8 mouse cellular contexts compared by ENCODE assay signal in the genomic region with DNA sequence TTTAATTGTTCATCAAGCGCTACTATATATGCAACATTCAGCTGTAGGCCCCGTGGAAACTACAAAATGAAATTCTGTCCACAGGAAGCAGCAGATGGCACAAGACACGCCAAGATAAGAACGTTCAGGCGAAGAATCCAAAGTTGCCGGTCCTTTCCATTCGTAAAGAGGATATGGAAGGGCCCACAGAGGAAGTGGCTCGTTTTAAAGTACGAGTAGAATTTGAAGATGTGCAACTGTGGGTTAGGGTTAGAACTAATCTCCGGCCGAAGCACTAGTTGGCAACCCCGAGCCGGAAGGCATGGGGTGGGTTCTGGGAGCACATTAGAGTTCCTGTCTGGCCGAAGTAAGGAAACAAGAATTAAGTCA. TPM values are rescaled to one million over a fixed set of nuclear protein-coding genes. Genes with fewer than 3 reads are reported as not detected.
DNase-seq lines count a peak whose midpoint lies in the region; ATAC-seq and TF ChIP-seq lines count a peak whose summit lies in the region.

No protein-coding gene starts in this region.

- no peak for TF ChIP-seq POLR2A in kidney, adult 2 months (IDR thresholded peaks at IDR 0.05; ENCODE audit: low read depth, low read length)

- H3K27me3 ChIP-seq in kidney, adult 2 months (replicated peaks; ENCODE audit: control insufficient read depth, insufficient read depth, low read length), result no peaks in the 10 kb centered on the region
- no peaks in the 10 kb centered on the region for H3K27me3 ChIP-seq in forebrain, embryonic 16.5 days (replicated peaks; ENCODE audit: control insufficient read depth, insufficient read depth, low read length)
- H3K27me3 ChIP-seq in liver, embryonic 15.5 days, result no peaks in the 10 kb centered on the region
- H3K27me3 ChIP-seq in stomach, postnatal 0 days (ENCODE audit: control insufficient read depth, insufficient read depth, low read length), result no peaks in the 10 kb centered on the region

- H3K36me3 ChIP-seq in kidney, adult 2 months (ENCODE audit: control insufficient read depth, insufficient read depth, low read length), result no peaks in the 10 kb centered on the region; the same call in 1 of the 2 replicates
- H3K36me3 ChIP-seq in forebrain, embryonic 16.5 days (ENCODE audit: control insufficient read depth, insufficient read depth), result peaks cover 12% of the 10 kb centered on the region
- H3K36me3 ChIP-seq in liver, embryonic 15.5 days (replicated peaks), result peaks cover 28% of the 10 kb centered on the region
- peaks cover 11% of the 10 kb centered on the region for H3K36me3 ChIP-seq in stomach, postnatal 0 days (ENCODE audit: control insufficient read depth, insufficient read depth, low read length)

- no peaks in the 10 kb centered on the region for H3K9me3 ChIP-seq in forebrain, embryonic 16.5 days (ENCODE audit: control insufficient read depth, low read length)
- H3K9me3 ChIP-seq in liver, embryonic 15.5 days (replicated peaks), result no peaks in the 10 kb centered on the region
- H3K9me3 ChIP-seq in stomach, postnatal 0 days (ENCODE audit: control insufficient read depth, low read length), result no peaks in the 10 kb centered on the region

- peak; percentile 5; the same call in 1 of the 2 replicates for ATAC-seq in forebrain, embryonic 16.5 days
- ATAC-seq in liver, embryonic 15.5 days (ENCODE audit: insufficient read depth), result peak; percentile 38
- ATAC-seq in stomach, postnatal 0 days (ENCODE audit: low FRiP score, low TSS enrichment), result no peak; the same call in 1 of the 2 replicates

- WGBS in kidney, adult 2 months, result under 1% methylated on average over 14 of the region's 14 CpGs
- WGBS in forebrain, embryonic 16.5 days, result under 1% methylated on average over 14 of the region's 14 CpGs
- under 1% methylated on average over 14 of the region's 14 CpGs for WGBS in liver, embryonic 15.5 days (ENCODE audit: insufficient replicate concordance)
- WGBS in stomach, postnatal 0 days, result under 1% methylated on average over 14 of the region's 14 CpGs

- no peak for TF ChIP-seq CTCF in kidney, adult 2 months (conservative IDR thresholded peaks at IDR 0.05; ENCODE audit: insufficient read depth, insufficient read length, low read depth, low read length)
- TF ChIP-seq CTCF in stomach, postnatal 0 days (IDR thresholded peaks at IDR 0.05; ENCODE audit: low read depth), result no peak

- H3K4me2 ChIP-seq in forebrain, embryonic 16.5 days (ENCODE audit: low read length), result peak overlapping the region; percentile 47
- peak overlapping the region; percentile 75 for H3K4me2 ChIP-seq in liver, embryonic 15.5 days
- peak overlapping the region; percentile 53 for H3K4me2 ChIP-seq in stomach, postnatal 0 days (replicated peaks; ENCODE audit: low read depth)

- peak overlapping the region; percentile 91 for H3K9ac ChIP-seq in forebrain, embryonic 16.5 days (replicated peaks; ENCODE audit: low read depth, low read length)
- peak overlapping the region; percentile 84 for H3K9ac ChIP-seq in liver, embryonic 15.5 days
- H3K9ac ChIP-seq in stomach, postnatal 0 days (ENCODE audit: low read length), result peak overlapping the region; percentile 88

- no peak for DNase-seq in kidney, adult 2 months
- DNase-seq in kidney, adult 8-10 months, result no peak
- peak; percentile 53 for DNase-seq in T-cell, adult 2 months (ENCODE audit: low spot score)
- DNase-seq in stomach, postnatal 0 days (ENCODE audit: low spot score), result no peak
- no peak for DNase-seq in right cerebral cortex, postnatal 36 days (ENCODE audit: low spot score in 2 of 2)
- no peak for DNase-seq in cerebellum, adult 18-20 months

- H3K4me1 ChIP-seq in kidney, adult 2 months (ENCODE audit: control insufficient read depth, insufficient read depth, low read length), result no peaks in the 10 kb centered on the region
- H3K4me1 ChIP-seq in forebrain, embryonic 16.5 days (replicated peaks; ENCODE audit: control insufficient read depth, insufficient read depth, low read length), result peaks cover 14% of the 10 kb centered on the region; the same call in 1 of the 2 replicates
- peaks cover 16% of the 10 kb centered on the region for H3K4me1 ChIP-seq in liver, embryonic 15.5 days (replicated peaks)
- H3K4me1 ChIP-seq in stomach, postnatal 0 days (replicated peaks; ENCODE audit: control insufficient read depth, insufficient read depth), result no peaks in the 10 kb centered on the region

- peak overlapping the region; percentile 92 for H3K27ac ChIP-seq in kidney, adult 2 months (ENCODE audit: insufficient read depth, low read depth, low read length)
- peak overlapping the region; percentile 87 for H3K27ac ChIP-seq in forebrain, embryonic 16.5 days (ENCODE audit: low read length)
- H3K27ac ChIP-seq in liver, embryonic 15.5 days (replicated peaks), result peak overlapping the region; percentile 88
- peak overlapping the region; percentile 96 for H3K27ac ChIP-seq in stomach, postnatal 0 days (replicated peaks)

- no peak for TF ChIP-seq EP300 in stomach, postnatal 0 days (optimal IDR thresholded peaks at IDR 0.05)

- H3K4me3 ChIP-seq in kidney, adult 2 months (ENCODE audit: insufficient read depth, low read depth, low read length), result peak overlapping the region; percentile 67
- H3K4me3 ChIP-seq in forebrain, embryonic 16.5 days (replicated peaks; ENCODE audit: low read length), result peak overlapping the region; percentile 78
- peak overlapping the region; percentile 79 for H3K4me3 ChIP-seq in liver, embryonic 15.5 days (replicated peaks)
- peak overlapping the region; percentile 86 for H3K4me3 ChIP-seq in stomach, postnatal 0 days (ENCODE audit: low read depth, low read length)

RNA-seq across cellular contexts. Expression of a gene that starts 0.5 kb away (rescaled TPM):
- polyA plus RNA-seq in kidney, adult 2 months (2012; rRNA removed), result 23.8 and 24.4 TPM in 2 replicates
- polyA plus RNA-seq in forebrain, embryonic 16.5 days (2015; fragmentation: Nextera tagmentation; extraction: Ambion mirVana), result 17.6 and 25.5 TPM in 2 replicates
- polyA plus RNA-seq in liver, embryonic 15.5 days (2015; fragmentation: Nextera tagmentation; extraction: Ambion mirVana), result 9.5 and 10.2 TPM in 2 replicates
- 8.2 and 10.3 TPM in 2 replicates for polyA plus RNA-seq in stomach, postnatal 0 days (2015; fragmentation: Nextera tagmentation; extraction: Ambion mirVana)

RNA-seq across cellular contexts. Expression of a gene that starts 15.1 kb away (rescaled TPM):
- 2.2 and 2.8 TPM in 2 replicates for polyA plus RNA-seq in kidney, adult 2 months (2012; rRNA removed)
- 15.5 and 16.4 TPM in 2 replicates for polyA plus RNA-seq in forebrain, embryonic 16.5 days (2015; fragmentation: Nextera tagmentation; extraction: Ambion mirVana)
- 0.84 and 0.89 TPM in 2 replicates for polyA plus RNA-seq in liver, embryonic 15.5 days (2015; fragmentation: Nextera tagmentation; extraction: Ambion mirVana)
- polyA plus RNA-seq in stomach, postnatal 0 days (2015; fragmentation: Nextera tagmentation; extraction: Ambion mirVana), result 0.35 and 0.46 TPM in 2 replicates

RNA-seq across cellular contexts. Expression of a gene that starts 31.5 kb away (rescaled TPM):
- 20.2 and 21.7 TPM in 2 replicates for polyA plus RNA-seq in kidney, adult 2 months (2012; rRNA removed)
- polyA plus RNA-seq in forebrain, embryonic 16.5 days (2015; fragmentation: Nextera tagmentation; extraction: Ambion mirVana), result 138 and 168 TPM in 2 replicates
- polyA plus RNA-seq in liver, embryonic 15.5 days (2015; fragmentation: Nextera tagmentation; extraction: Ambion mirVana), result 0.52 and 0.96 TPM in 2 replicates
- polyA plus RNA-seq in stomach, postnatal 0 days (2015; fragmentation: Nextera tagmentation; extraction: Ambion mirVana), result 15.1 and 17.6 TPM in 2 replicates

RNA-seq across cellular contexts. Expression of a gene that starts 45.8 kb away (rescaled TPM):
- polyA plus RNA-seq in kidney, adult 2 months (2012; rRNA removed), result 0.42 and 0.60 TPM in 2 replicates
- polyA plus RNA-seq in forebrain, embryonic 16.5 days (2015; fragmentation: Nextera tagmentation; extraction: Ambion mirVana), result 2.9 and 4.2 TPM in 2 replicates
- polyA plus RNA-seq in liver, embryonic 15.5 days (2015; fragmentation: Nextera tagmentation; extraction: Ambion mirVana), result not detected in 2 replicates
- 0.70 and 0.76 TPM in 2 replicates for polyA plus RNA-seq in stomach, postnatal 0 days (2015; fragmentation: Nextera tagmentation; extraction: Ambion mirVana)

RNA-seq across cellular contexts. Expression of a gene that starts 52.3 kb away (rescaled TPM):
- polyA plus RNA-seq in kidney, adult 2 months (2012; rRNA removed), result 98.7 and 104 TPM in 2 replicates
- 11.2 and 16.1 TPM in 2 replicates for polyA plus RNA-seq in forebrain, embryonic 16.5 days (2015; fragmentation: Nextera tagmentation; extraction: Ambion mirVana)
- polyA plus RNA-seq in liver, embryonic 15.5 days (2015; fragmentation: Nextera tagmentation; extraction: Ambion mirVana), result 6.6 and 6.9 TPM in 2 replicates
- polyA plus RNA-seq in stomach, postnatal 0 days (2015; fragmentation: Nextera tagmentation; extraction: Ambion mirVana), result 9.0 and 9.5 TPM in 2 replicates
